Mouse (Mus musculus) E14TG2a.4 (cell line): ENCODE data around the gene Dnah12.

Source experiments
- H3K27me3 ChIP-seq: 2 replicates; pipeline ENCODE4 v1.6.1; 2014; ENCODE audit warnings: low read length, control low read depth; ENCODE audit not compliant: insufficient read depth
- H3K36me3 ChIP-seq: 2 replicates; pipeline ENCODE4 v1.6.1; 2014; ENCODE audit warnings: low read length, control low read depth; ENCODE audit not compliant: insufficient read depth
- H3K4me1 ChIP-seq: replicated peaks from 2 replicates; pipeline ENCODE4 v1.6.1; 2014; ENCODE audit warnings: low read depth, low read length, control low read depth
- H3K4me3 ChIP-seq: replicated peaks from 2 replicates; pipeline ENCODE4 v1.5.1; 2014; ENCODE audit warnings: mild to moderate bottlenecking, low read length
- H3K9me3 ChIP-seq: 2 replicates; pipeline ENCODE4 v1.6.1; 2014; ENCODE audit warnings: low read length, control low read depth
- CTCF ChIP-seq: conservative IDR thresholded peaks from 2 replicates; pipeline ENCODE4 v1.5.1; 2014; ENCODE audit warnings: low read length
- NANOG ChIP-seq: IDR thresholded peaks from 2 replicates; pipeline ENCODE4 v1.6.1; 2014; ENCODE audit warnings: borderline replicate concordance, low read length, mixed read lengths
- POU5F1 ChIP-seq: IDR thresholded peaks from 2 replicates; pipeline ENCODE4 v1.6.1; 2014; ENCODE audit warnings: low read length, borderline replicate concordance

The Dnah12 gene

GRCm38 (mm10) chr14:26692974-26693373 is at the start of gene Dnah12:
Dnah12 (plus strand) TSS chr14:26693274.
- Histone ChIP-seq H3K9me3 (peaks cover 2% of the 10 kb centered on the region; the same call in 1 of the 2 replicates), H3K4me3 (no peak within 1 kb of the TSS), H3K27me3 (no peaks in the 10 kb centered on the region), H3K36me3 (no peaks in the 10 kb centered on the region), H3K4me1 (no peaks in the 10 kb centered on the region)
- no peak for TF ChIP-seq POU5F1
- no peak for TF ChIP-seq CTCF
- TF ChIP-seq NANOG = no peak

DNA sequence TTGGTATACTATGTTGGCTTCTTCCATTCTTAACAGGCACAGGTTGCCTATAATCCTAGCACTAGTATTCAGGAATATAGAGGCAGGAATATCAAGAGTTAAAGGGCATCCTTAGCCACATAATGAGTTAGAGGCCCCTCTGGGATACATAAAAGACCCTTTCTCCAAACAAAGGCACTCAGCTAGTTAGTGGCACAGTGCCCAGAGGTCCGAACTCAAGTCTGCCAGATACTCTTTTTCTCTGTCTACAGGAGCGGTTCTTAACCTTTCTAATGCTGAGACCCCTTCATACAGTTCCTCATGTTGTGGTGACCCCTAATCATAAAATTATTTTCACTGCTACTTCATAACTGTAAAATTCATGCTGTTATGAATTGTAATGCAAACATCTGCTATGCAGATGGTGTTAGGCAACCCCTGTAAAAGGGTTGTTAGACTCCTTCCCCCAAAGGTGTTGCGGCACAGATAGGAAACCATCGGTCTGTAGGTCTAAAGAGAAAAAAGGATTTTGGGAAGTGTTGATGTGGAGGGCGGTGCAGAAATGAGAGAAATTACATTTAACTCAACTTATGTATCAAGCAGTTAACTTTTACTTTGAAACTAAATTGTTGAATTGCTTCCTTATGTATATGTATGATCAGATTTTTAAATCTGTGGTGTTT is 47.0 kb upstream of the Dnah12 start:
- no peaks in the 10 kb centered on the region for H3K9me3 ChIP-seq
- H3K36me3 ChIP-seq = peaks cover 37% of the 10 kb centered on the region
- peaks cover 17% of the 10 kb centered on the region for H3K4me1 ChIP-seq
- H3K27me3 ChIP-seq = no peaks in the 10 kb centered on the region
- H3K4me3 ChIP-seq = no peak overlapping the region
- TF ChIP-seq NANOG = no peak

- no peaks in the 10 kb centered on the region for H3K9me3 ChIP-seq
- H3K27me3 ChIP-seq = no peaks in the 10 kb centered on the region
- peaks cover 47% of the 10 kb centered on the region for H3K36me3 ChIP-seq
- no peak overlapping the region for H3K4me3 ChIP-seq
- TF ChIP-seq POU5F1 = no peak
- TF ChIP-seq CTCF = no peak
- TF ChIP-seq NANOG = no peak
- H3K4me1 ChIP-seq = peaks cover 21% of the 10 kb centered on the region
These were observed 45.3 kb upstream of the Dnah12 start for GRCm38 (mm10) chr14:26647811-26648210.

DNA sequence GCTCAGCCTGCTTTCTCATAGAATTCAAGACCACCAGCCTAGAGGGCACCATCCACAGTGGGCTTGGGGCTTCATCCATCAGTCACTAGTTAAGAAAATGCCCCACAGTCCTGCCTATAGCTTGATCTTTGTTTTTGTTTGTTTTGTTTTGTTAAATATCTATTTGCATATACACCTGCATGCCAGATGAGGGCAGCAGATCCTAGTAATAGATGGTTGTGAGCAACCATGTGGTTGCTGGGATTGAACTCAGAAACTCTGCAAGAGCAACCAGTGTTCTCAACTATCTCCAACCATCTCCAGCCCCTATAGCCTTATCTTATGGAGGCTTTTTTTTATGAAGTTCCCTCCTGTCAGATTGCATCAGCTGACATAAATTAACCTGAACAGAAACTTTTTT is 41.2 kb upstream of the Dnah12 start:
- peaks cover 10% of the 10 kb centered on the region; the same call in 1 of the 2 replicates for H3K4me1 ChIP-seq
- H3K4me3 ChIP-seq = no peak overlapping the region
- TF ChIP-seq NANOG = no peak
- TF ChIP-seq CTCF = 0 out of 2 replicates have a peak, but pooled peaks have one; percentile 9
- peaks cover 77% of the 10 kb centered on the region for H3K36me3 ChIP-seq
- H3K9me3 ChIP-seq = no peaks in the 10 kb centered on the region
- H3K27me3 ChIP-seq = no peaks in the 10 kb centered on the region

DNA sequence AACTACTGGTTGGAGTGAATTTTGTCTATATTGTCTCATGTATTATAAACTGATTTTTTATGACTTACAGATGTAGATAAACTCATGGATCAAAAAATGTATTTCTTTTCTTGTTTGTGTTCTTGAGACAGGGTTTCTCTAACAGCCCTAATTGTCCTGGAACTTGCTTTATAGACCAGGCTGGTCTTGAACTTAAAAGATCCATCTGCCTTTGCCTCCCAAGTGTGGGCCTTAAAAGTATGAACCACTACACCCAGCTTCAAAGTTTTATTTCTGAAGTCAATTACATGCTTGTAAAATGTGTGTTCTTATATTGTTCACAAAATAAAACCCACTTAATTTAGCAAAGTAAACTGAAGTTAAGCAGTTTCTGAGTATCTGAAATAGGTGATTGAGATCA is 34.9 kb upstream of the Dnah12 start:
- Histone ChIP-seq H3K4me1 (no peaks in the 10 kb centered on the region), H3K4me3 (no peak overlapping the region), H3K9me3 (no peaks in the 10 kb centered on the region), H3K36me3 (peaks cover 63% of the 10 kb centered on the region), H3K27me3 (no peaks in the 10 kb centered on the region)
- TF ChIP-seq CTCF (no peak), POU5F1 (no peak), NANOG (no peak)

GRCm38 (mm10) chr14:26660233-26660632 is 32.8 kb upstream of the Dnah12 start:
- no peaks in the 10 kb centered on the region for H3K4me1 ChIP-seq
- no peaks in the 10 kb centered on the region for H3K27me3 ChIP-seq
- H3K9me3 ChIP-seq = 0 out of 2 replicates have a peak, but pooled peaks cover 7% of the 10 kb centered on the region
- H3K4me3 ChIP-seq = no peak overlapping the region
- peaks cover 64% of the 10 kb centered on the region for H3K36me3 ChIP-seq
- no peak for TF ChIP-seq POU5F1
- no peak for TF ChIP-seq NANOG
- no peak for TF ChIP-seq CTCF

DNA sequence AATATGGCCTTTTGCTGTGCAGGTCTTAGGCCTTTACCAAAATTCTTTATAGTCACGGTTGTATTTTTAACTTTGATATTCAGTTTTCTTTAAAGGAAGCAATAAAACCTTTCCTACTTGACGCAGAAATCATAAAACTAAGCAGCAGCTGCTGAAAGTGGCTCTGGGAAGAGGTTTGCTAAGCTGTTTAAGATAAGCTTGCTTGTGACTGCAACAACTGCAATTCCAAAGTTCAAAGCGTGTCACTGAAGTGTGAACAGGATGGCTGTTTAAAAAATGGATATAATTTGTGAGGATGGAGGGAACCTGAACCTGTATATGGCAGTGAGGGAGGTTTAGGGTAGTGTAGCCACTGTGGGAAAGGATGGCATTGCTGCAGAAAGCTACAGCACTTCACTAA is 31.1 kb upstream of the Dnah12 start:
- H3K9me3 ChIP-seq = 0 out of 2 replicates have a peak, but pooled peaks cover 7% of the 10 kb centered on the region
- H3K27me3 ChIP-seq = no peaks in the 10 kb centered on the region
- peaks cover 10% of the 10 kb centered on the region for H3K4me1 ChIP-seq
- peaks cover 65% of the 10 kb centered on the region for H3K36me3 ChIP-seq
- TF ChIP-seq NANOG (no peak), CTCF (no peak), POU5F1 (no peak)
- H3K4me3 ChIP-seq = no peak overlapping the region

DNA sequence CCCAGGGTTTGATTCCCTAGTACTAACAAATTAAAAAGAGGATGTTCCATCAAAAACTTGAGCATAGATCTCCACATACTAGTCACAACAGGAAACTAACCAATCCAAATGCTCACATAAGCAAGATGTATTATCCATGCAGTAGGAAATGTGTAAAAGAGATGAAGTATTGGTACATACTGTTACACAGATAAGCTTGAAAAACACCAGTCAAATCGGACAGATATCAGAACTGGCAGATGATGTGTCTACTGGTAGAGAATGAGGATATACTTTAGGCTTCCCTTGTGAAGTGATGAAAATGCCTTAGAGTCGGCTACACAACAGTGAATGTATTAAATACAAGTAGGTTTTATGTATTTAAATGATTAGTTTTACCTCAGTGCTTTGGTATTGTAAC is 30.6 kb upstream of the Dnah12 start:
- Histone ChIP-seq H3K4me3 (no peak overlapping the region), H3K4me1 (peaks cover 13% of the 10 kb centered on the region), H3K9me3 (0 out of 2 replicates have a peak, but pooled peaks cover 7% of the 10 kb centered on the region), H3K36me3 (peaks cover 63% of the 10 kb centered on the region), H3K27me3 (no peaks in the 10 kb centered on the region)
- no peak for TF ChIP-seq NANOG
- TF ChIP-seq POU5F1 = no peak
- no peak for TF ChIP-seq CTCF

GRCm38 (mm10) chr14:26663851-26664250 is 29.2 kb upstream of the Dnah12 start:
- peaks cover 19% of the 10 kb centered on the region for H3K4me1 ChIP-seq
- no peaks in the 10 kb centered on the region for H3K27me3 ChIP-seq
- 0 out of 2 replicates have a peak, but pooled peaks cover 7% of the 10 kb centered on the region for H3K9me3 ChIP-seq
- no peak overlapping the region for H3K4me3 ChIP-seq
- TF ChIP-seq POU5F1 = no peak
- TF ChIP-seq NANOG = no peak
- peaks cover 61% of the 10 kb centered on the region for H3K36me3 ChIP-seq
